Mouse (Mus musculus) frontal cortex, postnatal 14 days (tissue): ENCODE data around the gene Olfr1555-ps1.
"Not testable (repeated sequence)": the region's sequence is repeated elsewhere in the genome, so short reads cannot be mapped to it uniquely, and the experiment has no call there.

Experiments
- DNase-seq, 2 experiments: peaks; one replicate each; pipeline ENCODE4 v3.0.0; 2022; ENCODE audit warnings: low spot score in 2 of 2

The Olfr1555-ps1 gene

DNA sequence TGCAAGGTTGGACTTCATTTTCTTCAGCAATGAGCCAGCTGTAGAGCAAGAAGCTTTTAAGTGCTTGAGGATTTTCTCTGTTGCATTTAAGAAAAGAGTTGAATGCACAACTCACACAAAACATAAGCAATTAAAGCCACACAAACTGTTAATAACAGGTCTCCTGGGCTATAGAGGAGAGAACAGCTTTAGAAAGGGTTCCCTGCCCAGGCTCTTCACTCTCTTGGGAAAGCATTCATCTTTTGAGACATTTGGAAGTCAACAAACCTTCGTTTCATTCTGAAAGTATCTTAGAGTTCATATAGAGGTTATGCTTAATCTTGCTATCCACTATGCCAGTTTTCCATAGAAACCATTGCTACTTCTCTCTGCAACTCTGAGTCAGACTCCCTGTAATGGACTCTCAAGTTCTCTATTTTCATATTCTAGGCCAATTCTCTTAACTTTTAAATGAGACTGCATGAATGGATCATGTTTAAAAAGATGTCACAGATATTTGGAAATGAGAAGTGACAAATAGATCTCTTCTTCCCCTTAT, at the start of gene Olfr1555-ps1:
Gene Olfr1555-ps1 (minus strand): TSS at position 51 of the 538 bp plus-strand sequence.
- DNase-seq, result not testable (repeated sequence)

- no peak for DNase-seq
Measured at GRCm38 (mm10) chr19:12200334-12200733, 30.4 kb upstream of the Olfr1555-ps1 start, which contains the start of gene Olfr1431. Olfr1431 (plus strand) TSS chr19:12200634.

GRCm38 (mm10) chr19:12199076-12199475, 29.2 kb upstream of the Olfr1555-ps1 start:
- not testable (repeated sequence) for DNase-seq

- not testable (repeated sequence) for DNase-seq
Measured at GRCm38 (mm10) chr19:12175431-12175830, 5.5 kb upstream of the Olfr1555-ps1 start.

- DNase-seq, result no peak
Measured at GRCm38 (mm10) chr19:12145452-12145851, 24.5 kb downstream of the Olfr1555-ps1 start.

DNA sequence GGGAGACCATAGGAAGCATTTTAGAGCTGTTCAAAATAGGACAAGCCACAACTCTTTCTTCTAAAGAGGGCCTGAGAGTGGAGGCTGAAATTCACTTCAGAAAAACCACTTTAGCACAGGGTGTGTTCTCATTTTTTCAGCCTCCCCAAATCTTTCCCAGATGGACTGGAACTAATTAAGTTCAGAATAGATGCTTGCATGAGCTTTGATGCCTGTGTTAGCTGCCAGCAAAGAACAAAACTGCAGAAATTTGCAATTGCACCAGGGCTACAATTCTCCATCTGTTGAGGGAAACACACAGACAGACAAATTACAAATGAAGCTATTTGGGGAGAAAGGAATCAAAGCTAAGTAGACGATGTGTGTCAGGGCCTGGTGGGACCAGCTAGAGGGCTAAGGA, 26.6 kb downstream of the Olfr1555-ps1 start:
- no peak for DNase-seq

DNA sequence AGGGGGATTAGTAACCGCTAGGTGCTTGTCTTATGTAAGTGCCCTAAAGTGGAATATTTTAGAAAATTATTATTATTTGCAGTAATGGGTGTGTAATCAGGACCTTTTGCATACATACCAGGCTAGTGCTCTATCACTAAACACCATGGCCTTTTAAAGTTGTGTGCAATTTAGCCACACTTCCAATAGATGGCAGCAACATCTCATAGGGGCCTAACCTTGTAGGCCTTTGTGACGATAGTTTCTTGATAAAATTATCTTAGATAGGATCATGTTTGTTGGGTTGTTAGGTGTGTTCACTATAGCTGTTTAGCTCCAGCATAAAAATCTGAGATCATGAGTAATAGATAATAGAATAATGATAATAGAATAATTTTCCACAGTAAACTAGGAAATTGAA, 35.6 kb downstream of the Olfr1555-ps1 start:
- no peak for DNase-seq

- no peak for DNase-seq
Measured at GRCm38 (mm10) chr19:12123103-12123502, 46.8 kb downstream of the Olfr1555-ps1 start, which contains the start of gene Olfr76. Olfr76 (minus strand) TSS chr19:12123203.

- no peak for DNase-seq
Measured at GRCm38 (mm10) chr19:12116464-12116863, 53.4 kb downstream of the Olfr1555-ps1 start.

GRCm38 (mm10) chr19:12115797-12116196, 54.1 kb downstream of the Olfr1555-ps1 start, which contains the start of gene Olfr1428:
Olfr1428 (minus strand) TSS chr19:12115897.
- DNase-seq, result no peak
